Mouse (Mus musculus): ENCODE results near the gene Rab11fip4. TPM values are rescaled to one million over a fixed set of nuclear protein-coding genes. Genes with fewer than 3 reads are reported as not detected.
"Not testable (repeated sequence)": the region's sequence is repeated elsewhere in the genome, so short reads cannot be mapped to it uniquely, and the experiment has no call there.

The Rab11fip4 gene
- polyA plus RNA-seq, 2 experiments from 2014 or later, result 11.0 to 11.5 TPM

DNA sequence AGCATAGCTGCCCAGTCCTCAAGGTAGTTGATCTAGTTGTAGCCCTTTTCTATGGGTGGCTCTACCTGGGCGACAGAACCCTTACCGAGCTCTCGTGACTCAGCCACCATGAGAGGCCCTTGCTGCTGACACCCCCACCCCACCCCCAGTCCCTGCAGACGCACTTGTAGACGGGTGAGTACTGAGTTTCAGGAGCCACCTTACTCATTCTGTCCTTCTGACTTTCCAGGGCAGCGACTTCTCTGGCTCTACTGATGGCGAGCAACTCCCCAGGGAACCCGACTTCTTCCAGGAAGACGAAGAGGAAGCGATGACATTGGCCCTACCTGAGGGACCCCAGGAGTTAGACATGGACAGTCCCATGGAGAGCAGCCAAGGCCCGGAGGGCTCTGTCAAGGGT is 89.5 kb downstream of the Rab11fip4 start:
- no peak for ATAC-seq

DNA sequence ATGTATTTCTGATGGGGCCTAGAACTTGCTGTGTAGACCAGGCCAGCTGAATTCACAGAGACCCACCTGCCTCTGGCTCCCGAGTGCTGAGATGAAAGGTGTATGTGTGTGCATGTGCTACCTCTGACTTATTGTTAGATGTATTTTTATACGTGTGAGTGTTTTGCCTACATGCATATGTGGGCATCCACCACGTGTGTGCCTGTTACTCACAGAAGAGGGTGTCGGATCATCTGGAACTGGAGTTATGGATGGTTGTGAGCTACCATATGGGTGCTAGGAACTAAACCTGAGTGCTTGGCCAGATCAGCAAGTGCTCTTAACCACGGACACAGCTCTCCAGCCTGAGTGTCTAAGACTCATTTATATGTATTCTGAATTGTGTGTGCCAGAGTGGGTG is 90.2 kb downstream of the Rab11fip4 start:
- ATAC-seq, result no peak

DNA sequence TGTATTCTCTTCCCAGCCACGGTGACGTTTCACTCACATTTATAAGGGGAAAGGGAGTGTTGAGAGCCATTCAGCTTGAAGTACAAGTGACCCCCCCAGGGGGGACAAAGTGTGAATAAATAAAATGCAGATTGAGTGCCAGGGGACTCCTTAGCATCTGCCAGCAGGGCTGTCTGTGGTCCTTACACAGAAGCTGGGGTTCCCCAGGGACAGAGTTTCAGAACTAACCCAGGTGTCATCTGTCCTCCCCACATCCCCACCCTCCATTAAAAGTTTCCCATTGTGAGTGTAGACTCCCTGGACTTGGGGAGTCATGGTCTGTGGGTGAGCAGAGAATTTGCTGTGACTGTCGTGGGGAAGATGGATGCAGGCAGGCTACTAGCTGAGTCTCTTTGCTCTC is 90.8 kb downstream of the Rab11fip4 start:
- ATAC-seq, result no peak

DNA sequence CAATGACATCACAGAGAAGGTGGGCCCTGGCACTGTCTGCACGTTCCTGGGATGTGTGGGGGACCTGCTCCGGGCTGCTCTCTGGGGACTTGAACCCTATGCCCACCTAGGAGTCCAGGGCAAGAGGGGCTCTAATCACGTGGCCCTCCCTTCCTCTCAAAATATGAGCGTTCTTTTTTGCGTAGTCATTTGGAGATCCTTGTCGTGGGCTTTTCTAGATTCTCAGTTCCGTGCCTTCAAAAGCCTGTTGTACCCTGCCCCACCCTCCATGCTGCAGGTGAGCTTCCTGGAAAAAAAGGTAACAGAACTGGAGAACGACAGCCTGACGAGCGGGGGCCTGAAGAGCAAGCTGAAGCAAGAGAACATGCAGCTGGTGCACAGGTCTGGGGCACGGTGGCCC is 94.1 kb downstream of the Rab11fip4 start:
- ATAC-seq, result no peak

DNA sequence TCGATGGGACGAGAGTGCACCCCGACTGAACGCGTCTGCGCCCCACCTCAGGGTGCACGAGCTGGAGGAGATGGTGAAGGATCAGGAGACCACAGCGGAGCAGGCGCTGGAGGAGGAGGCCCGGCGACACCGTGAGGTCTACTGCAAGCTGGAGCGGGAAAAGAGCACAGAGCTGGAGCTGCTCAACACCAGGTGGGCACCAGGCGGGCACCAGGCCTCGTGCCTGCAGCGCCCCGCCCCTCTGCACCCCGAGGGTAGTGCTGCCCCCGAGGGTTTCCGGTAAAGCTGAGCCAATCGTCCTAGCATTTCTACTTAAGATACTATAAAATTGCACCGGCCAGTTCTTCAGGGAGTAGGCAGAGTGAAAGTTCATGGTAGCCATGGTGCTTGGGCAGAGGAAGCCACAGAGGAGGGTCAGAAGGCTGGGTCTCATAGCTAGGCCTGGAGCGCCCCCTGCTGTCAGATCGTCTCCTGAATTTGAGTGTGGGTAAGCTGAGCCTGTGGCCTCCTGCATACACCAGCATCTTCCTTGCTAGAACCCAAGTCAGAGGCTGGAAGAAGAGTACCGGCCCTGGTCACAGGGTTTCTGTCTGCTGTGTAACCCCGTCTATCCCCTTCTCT is 95.6 kb downstream of the Rab11fip4 start:
- ATAC-seq, result no peak

DNA sequence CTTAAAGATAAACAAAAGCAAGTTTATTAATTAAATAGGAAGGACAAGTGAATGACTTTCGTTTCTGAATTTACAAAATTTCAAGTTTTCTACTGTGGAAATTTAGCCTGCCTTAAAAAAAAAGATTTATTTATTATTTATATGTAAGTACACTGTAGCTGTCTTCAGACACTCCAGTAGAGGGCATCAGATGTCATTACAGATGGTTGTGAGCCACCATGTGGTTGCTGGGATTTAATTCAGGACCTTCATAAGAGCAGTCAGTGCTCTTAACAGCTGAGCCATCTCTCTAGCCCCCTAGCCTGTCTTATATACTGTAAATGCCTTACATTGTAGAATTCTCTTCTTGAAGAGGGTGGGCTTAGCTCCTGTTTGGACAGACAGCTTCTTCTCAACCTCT is 98.9 kb downstream of the Rab11fip4 start:
- no peak for ATAC-seq

DNA sequence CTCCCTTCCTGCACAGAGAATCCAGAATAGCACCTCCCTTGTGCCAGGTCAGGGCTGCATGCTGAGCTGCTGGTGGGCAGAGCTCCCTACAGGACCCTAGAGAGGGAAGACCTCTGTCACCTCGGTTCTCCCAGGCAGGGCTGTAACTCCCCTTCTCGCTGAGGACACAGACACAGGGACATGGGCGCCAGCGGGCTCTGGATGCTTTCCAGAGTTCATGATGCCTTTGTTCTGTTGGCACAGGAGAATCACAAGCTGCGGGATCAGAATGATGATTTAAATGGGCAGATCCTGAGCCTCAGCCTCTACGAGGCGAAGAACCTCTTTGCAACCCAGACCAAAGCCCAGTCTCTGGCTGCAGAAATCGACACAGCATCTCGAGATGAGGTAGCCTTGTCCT is 100.5 kb downstream of the Rab11fip4 start:
- ATAC-seq, result no peak

DNA sequence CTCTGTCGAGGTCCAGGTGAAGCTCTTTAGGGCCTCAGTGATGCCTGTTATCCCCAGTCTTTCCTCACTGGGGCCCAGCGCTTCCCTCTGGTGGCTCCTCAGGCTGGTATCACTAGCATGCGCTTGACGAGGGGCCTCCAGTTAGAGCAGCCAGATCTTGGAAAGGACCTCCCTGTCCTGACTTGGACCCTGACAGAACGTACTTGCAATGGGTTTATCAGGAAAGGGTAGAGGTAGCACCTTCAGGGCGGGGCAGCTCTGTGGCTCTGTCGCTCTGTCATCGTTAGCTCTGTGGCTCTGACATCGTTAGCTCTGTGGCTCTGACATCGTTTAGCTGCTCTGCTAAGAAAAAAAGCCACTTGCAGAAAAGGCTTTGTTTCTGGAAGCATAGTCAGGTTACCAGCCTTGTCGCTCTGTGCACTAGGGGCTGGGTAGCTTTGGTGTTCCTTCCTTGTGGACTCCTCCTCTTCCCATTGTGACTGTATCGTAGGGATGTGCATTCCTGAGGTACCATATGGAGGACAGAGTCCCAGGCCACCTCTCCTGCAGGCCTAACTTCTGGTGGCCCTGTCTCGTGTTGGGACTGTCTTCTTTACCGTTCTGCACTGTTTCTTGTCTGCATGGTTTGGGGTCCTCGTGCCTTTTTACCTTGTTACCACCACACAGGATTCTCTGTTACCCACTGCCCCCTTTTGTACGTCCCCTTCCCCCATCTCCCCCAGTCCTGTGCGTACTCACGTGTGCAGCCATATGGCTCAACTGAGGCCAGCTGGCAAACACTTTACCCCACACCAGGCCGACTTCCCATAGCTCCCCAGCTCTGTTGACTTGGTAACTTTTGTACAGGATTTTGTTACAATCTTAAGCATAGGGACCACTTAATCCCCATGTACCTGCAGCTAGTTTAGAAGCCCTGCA is 105.6 kb downstream of the Rab11fip4 start:
- no peak for ATAC-seq

DNA sequence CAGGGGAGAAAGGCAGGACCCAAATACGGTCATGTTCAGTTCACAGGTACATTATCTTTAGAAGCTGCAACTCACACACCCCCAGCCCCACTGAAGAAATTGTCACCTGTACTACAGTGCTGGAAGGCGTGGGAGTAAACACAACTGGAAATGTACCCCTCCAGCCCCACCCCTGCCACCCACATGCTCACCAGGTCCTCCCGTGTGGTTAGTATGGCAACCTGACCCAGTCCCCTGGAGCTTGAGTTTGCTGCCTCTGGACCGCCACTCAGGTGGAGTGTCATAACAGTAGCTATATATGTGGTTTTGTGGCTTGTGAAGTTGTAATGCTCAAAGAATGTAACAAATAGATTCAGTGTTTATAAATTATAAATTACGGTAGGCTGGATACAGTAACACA is 107.1 kb downstream of the Rab11fip4 start:
- ATAC-seq, result peak; percentile 32

DNA sequence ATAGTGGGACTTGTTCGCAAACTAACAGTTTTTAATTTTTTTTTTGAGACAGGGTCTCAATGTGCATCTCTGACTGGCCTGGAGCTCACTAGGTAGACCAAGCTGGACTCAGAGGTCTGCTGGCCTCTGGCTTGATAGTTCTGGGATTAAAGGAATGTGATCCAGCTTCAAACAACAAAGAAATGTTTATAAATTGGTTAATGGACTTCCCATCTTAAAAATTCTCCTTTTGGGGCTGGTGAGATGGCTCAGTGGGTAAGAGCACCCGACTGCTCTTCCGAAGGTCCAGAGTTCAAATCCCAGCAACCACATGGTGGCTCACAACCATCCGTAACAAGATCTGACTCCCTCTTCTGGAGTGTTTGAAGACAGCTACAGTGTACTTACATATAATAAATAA is 107.5 kb downstream of the Rab11fip4 start:
- not testable (repeated sequence) for ATAC-seq

DNA sequence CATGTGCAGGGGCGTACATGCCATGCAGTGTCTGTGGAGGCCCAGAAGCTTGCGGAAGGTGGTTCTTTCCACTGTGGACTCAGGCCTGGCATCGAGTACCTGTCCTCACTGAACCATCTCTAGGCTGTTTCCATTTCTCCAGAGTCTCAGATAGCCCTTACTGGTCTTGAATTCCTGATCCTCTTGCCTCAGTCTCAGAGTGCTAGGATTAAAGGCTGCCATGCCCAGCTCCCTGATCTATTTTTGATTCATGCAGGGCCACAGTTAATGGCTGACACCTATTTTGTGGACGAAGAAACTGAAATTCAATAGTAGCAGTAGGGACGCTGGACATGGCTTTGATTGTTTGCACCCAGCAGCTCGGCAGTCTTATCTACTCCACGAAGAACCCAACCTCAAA is 110.5 kb downstream of the Rab11fip4 start:
- no peak for ATAC-seq

DNA sequence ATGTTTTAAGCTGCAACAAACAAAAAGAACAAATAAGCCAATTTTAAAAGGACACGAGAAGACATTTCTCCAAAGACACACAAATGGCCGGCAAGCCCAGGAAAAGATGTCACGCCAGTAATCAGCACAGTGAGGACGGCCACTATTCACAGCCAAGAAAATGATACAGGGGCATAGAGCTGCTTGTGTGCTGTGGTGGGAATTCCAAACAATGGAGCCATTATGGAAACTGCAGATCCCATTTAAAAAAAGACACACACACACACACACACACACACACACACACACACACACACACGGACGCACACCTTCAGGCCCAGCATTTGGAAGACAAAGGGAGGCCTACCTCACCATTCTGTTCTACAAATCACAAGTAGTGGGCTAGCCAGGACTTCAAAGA is 111.1 kb downstream of the Rab11fip4 start:
- ATAC-seq, result no peak

DNA sequence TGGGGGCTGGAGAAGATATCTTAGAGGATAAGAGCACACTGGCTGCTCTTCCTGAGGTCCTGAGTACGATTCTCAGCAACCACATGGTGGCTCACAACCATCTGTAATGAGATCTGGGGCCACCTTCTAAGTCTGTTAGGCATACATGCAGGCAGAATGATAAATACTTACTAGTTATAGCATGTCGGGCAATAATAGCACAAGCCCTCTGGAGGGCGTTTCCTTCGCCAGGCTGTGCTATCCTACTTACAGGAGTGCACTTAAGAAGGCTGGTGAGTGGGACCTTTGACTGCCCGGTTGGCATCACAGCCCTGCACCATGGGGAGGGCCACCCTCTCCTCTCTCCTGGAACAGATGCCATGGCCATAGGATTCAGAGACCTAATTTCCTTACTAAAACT is 112.4 kb downstream of the Rab11fip4 start:
- ATAC-seq, result peak; percentile 60

DNA sequence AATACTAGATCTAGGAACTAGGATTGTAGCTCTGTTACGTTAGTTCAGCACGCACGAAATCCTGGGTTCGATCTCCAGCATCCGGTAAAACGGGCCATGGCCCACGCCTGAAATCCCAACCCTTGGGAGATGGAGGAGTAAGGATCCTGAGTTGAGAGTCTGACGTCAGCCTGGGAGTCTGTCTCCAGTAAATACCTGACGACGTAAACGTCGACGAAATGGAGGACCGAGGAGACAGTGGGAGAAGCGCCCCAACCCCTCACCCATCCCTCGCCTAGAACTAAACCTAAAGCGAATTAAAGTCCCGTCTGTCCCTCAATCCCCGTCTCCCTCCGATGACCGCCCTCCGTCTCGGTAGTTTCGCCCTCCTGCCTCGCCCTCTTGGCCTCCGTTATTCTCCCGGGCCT is 112.9 kb downstream of the Rab11fip4 start:
- ATAC-seq, result peak; percentile 29

DNA sequence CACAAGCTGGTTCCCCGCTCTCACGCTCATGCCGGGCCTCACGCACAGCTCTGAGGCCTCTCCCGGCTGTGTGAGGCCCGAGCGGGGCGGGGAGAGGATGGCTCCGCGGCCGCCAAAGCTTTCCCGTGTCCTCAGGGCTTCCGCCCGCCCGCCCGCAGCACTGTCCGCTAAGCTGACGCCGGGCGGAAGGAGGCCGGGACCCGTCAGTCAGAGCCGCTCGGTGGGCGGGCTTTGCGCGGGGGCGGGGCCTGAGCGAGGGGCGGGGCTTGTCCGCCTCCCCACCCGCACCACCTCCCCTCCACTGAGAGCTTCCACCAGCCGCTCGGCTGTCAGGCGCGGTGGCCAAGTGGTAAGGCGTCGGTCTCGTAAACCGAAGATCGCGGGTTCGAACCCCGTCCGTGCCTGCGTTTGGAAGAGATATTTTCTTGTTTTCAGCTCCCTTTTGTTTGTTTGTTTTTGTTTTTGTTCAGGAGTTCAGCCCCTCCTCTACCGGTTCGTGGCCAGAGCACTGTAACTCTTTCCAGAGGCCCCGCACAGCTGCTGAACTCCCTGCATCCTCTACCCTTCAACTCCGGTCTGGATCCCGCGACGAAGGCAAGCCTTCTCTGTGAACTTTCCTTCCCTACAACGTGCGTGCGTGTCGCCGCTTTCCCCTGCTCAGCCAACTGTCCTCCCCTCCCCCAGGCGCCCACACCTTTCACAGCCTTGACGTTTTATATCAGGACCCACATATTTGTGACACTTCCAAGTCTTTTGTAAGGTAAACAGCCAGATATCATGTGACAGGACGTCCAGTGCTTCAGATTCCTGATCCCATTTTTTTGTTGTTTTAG is 113.5 kb downstream of the Rab11fip4 start:
- ATAC-seq, result peak; percentile 81

DNA sequence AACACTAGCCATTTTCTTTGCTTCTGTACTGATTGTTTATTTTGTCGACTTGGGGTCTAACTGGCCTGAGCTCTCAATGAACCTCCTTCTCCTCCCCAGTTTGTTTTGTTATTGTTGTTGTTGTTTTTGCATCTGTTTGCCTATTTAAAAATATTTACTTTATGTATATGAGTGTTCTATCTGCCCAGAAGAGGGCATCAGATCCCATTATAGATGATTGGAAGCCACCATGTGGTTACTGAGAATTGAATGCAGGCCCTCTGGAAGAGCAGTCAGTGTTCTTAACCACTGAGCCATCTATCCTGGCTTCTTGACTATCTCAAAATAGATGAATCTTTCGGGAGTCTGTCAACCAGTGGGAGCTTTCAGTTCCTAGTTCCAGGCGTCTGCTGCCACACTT is 116.1 kb downstream of the Rab11fip4 start:
- no peak for ATAC-seq

DNA sequence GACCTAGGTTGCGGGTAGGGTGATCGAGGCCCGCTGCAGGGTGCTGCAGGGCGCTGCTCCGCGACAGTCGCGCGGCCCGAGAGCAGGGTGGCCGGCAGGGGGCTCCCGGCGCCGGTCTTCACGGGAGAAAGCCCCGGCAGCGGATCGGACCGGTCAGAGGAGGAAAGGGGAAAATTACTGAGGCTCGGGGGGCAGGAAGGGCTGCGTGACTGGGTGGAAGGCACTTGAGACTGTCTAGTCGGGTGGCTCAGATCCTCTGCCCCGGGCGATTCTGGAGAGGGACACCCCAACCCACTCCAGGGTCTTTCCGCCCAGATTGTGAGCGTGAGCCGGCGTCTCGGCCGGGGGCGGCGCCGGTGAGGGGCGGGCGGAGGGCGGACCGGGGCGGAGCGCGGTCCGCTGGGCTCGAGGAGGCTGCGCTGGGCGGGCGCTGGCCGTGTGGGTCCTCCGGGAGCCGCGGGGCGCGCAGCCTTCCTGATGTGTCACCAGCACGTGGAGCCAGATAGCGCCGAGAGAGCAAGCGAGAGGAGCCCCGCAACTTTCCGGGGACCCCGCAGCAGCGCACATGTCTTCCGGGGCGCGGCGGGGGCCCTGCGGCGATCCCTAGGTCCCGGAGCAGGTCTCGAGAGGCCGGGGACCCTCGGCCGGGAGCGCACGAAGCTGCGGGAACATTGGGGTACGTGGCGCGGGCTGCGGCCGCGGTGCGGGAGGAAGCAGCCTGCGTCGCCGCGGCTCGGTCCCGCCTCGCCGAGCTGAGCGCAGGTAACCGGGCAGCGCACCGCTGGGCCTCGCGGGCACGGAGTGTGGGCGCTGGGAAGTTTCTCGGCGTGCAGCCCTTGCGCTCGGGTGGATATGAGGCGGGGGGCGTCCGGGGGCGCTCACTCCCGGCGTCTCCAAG is 120.1 kb downstream of the Rab11fip4 start:
- peak; percentile 52 for ATAC-seq

DNA sequence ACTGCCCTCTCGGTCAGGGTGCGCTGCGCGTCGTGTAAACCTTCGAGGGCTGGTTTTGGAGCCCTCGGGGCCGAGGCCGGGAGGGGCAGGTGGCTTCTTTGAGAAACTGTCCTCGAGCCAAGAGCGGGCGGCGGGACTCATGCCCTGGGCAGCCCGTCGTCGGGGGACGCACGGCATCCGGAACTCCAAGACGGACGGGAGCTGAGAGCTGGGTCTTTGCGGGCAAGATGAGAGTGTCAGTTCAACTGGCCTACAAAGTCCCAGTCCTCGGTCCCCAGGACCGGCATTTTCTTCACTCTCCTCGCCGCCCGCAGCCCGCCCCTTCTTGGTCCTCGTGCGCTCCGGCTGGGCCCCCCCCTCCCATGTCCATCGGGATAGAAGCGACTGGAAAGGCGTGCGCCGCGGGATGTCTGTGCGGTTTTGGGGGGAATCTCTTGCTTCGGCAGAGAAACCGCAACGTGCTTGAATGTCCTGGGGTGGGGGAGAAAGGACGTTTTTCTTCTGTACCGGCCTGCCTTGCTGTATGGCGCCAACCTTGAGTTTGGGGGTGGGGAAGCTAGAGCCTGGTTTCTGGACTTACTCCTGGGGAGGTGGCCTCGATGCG is 120.9 kb downstream of the Rab11fip4 start:
- no peak for ATAC-seq

DNA sequence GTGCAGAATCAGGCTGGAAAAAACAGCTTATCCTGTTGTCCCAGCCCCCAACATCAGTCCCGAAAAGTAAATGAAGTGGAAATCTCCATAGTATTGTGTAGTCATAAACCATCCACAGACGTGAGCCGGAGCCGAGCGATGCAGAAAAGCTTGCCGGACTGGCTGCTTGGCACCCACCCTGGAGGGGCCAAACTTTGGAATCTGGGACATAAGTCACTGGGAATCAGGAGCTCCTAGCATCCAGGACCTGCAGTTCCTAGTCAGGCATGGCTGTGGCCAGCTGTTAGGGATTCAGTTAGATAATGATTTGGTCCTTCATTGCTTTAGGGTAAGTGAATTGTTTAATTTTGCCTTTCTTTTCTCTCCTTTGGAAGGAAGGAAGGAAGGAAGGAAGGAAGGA is 122.2 kb downstream of the Rab11fip4 start:
- no peak for ATAC-seq

DNA sequence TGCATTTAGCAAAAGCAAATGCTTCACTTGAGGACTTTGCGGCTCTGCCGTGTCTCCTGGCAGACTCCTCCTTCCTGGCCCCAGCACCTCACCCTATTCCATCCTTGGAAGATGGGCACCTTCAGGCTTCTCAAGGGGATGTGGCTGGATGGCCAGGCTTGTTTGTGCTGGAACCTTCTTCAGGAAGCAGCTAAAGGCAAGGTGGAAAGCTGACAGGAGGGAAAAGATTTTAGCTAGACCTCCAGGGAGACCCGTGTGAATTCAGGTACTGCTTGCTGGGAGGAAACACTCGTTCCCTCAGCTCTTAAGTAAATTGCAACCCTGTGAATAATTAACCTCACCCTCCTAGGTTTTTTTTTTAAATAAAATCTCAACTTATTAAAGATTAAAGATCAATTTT is 122.7 kb downstream of the Rab11fip4 start:
- no peak for ATAC-seq

DNA sequence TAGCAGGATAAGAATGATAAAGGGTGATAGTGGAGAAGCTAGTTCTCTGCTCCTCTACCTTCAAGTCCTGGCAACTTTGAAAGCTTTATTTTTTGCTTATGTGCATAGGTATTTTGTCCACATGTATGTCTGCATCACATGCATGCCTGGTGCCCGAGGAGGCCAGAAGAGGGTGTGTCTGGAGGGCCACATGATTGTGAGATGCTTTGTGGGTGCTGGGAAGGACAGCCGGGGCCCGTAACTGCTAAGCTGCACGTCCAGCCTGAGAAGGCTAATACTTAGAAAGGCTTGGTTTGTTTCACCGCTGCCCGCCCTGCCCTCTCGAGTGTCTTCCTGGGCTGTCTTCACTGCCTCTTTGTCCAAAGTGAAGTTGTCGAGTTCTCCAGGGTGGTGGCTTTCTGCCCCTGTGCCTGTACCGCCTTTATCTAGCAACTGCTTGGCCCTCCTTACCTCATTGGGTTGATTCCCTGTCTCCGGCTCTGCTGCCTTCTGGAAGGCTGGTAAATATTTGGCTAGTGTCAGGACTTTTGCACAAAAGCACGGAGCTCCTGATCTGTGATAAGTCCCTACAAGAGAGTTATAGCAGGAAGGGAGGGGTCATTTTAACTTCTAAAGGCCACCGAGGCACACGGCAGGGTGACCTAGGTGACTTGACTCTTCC is 123.2 kb downstream of the Rab11fip4 start:
- no peak for ATAC-seq

Data from activated CD4-positive, CD25-positive, alpha-beta regulatory T cell, adult 4 months (primary cell).